Mouse (Mus musculus) megakaryocyte-erythroid progenitor cell, adult 5-6 weeks (primary cell): Measurements from ENCODE around the gene 1700061G19Rik. TPM values are rescaled to one million over a fixed set of nuclear protein-coding genes. Genes with fewer than 3 reads are reported as not detected.

Experiments
- ATAC-seq: replicated peaks from 2 replicates; pipeline ENCODE4 v1.8.0; 2016; ENCODE audit warnings: mild to moderate bottlenecking, inconsistent platforms; ENCODE audit not compliant: severe bottlenecking, poor library complexity, low FRiP score, low TSS enrichment
- total RNA-seq, 2 experiments: library from RNA; stranded (forward) in 1 of 2; stranded (reverse) in 1 of 2; fragments of 200-1000, 215-1000 nt in 1 of 2; fragments of >200 nt in 1 of 2; fragmentation: Nextera tagmentation in 1 of 2; gene quantifications; 2 replicates each; pipeline ENCODE4 v1.2.3; 2014 to 2017

Gene 1700061G19Rik
- total RNA-seq (2014; fragmentation: Nextera tagmentation) (not detected in 2 replicates), total RNA-seq (2017) (not detected in 2 replicates)

GRCm38 (mm10) chr17:56874936-56875651, at the start of gene 1700061G19Rik:
Gene 1700061G19Rik (plus strand): TSS chr17:56875477.
- no peak for ATAC-seq

DNA sequence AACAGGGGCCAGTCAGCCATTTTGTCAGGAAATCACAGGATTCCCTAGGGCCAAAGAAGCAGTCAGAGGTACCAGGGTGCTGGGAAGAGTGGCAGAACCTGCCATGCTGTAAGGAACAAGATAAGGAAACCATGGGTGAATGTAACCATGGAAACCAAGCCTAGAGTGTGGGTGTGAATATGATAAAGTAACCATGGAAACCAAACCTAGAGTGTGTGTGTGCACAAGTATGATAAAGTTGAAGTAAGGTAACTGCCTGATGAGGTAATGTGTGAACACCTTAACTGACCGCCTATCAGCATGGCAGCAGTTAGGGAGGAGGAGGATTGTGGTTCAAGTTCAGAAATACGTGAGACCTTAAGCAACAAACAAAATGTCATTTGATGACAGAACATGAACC, 48.6 kb upstream of the 1700061G19Rik start:
- ATAC-seq = peak; percentile 77

GRCm38 (mm10) chr17:56829171-56829570, 46.1 kb upstream of the 1700061G19Rik start:
- no peak for ATAC-seq

GRCm38 (mm10) chr17:56829795-56830194, 45.5 kb upstream of the 1700061G19Rik start:
- no peak for ATAC-seq

- no peak for ATAC-seq
Measured at GRCm38 (mm10) chr17:56830411-56831110, 44.7 kb upstream of the 1700061G19Rik start, which contains the start of gene Rfx2. Gene Rfx2 (minus strand): TSS chr17:56831013.

GRCm38 (mm10) chr17:56831111-56831816, 44.0 kb upstream of the 1700061G19Rik start:
- peak; percentile 88 for ATAC-seq

- no peak for ATAC-seq
Measured at GRCm38 (mm10) chr17:56832918-56833317, 42.4 kb upstream of the 1700061G19Rik start.

- no peak for ATAC-seq
Measured at GRCm38 (mm10) chr17:56833381-56833780, 41.9 kb upstream of the 1700061G19Rik start.

GRCm38 (mm10) chr17:56836336-56836735, 38.9 kb upstream of the 1700061G19Rik start:
- no peak for ATAC-seq

DNA sequence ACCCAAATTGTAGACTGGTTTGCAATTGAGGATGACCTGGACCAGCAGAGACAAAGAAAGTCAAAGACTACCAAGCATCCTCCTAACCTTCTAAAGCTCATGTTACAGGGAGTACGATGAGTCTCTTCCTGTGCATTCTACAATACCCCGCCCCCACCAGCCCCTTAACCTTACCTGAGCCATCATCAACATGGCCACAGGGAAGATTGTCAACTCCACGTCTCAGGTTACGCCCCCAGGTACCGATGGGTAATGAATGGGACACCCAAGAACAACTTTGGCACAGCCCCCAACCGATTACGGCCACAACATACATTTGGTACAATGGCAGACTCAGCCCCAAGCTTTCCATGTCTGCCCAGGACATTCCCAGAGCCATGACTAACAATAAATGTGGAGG, 34.8 kb upstream of the 1700061G19Rik start:
- no peak for ATAC-seq

DNA sequence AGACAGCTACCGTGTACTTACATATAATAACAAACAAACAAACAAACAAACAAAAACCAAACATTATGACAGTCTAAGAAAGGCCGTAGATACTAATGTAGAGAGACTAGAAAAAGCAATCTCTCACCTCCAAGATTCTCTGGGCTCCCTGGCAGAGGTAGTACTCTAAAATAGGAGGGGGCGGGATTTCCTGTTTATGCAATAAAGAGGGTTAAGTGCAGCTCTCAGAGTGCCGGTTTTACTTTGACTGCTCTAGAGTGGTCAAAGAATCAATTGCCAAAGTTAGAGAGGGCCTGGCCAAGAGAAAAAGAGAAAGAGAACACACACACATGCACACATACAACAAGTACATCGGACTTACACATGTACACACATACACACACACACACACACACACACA, 33.1 kb upstream of the 1700061G19Rik start:
- ATAC-seq = no peak

DNA sequence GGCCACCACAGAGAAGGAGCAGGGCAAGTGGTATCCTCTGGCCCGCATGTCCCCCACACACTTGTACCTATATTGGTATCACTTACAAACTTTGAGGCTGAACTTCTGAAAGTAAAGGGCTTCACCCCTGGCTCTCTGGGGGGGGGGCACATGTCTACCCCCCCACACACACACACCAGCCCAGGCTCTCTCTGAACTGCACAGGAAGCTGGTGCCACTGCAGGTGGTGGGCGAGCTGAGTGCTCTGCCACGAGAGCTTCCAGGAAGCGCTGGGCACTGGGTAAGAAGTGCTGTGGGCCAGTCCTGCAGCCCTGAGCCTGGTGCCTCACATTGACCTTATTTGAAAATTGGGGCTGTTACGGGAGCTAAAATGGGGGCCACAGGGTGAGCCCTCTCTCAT, 31.6 kb upstream of the 1700061G19Rik start:
- no peak for ATAC-seq

DNA sequence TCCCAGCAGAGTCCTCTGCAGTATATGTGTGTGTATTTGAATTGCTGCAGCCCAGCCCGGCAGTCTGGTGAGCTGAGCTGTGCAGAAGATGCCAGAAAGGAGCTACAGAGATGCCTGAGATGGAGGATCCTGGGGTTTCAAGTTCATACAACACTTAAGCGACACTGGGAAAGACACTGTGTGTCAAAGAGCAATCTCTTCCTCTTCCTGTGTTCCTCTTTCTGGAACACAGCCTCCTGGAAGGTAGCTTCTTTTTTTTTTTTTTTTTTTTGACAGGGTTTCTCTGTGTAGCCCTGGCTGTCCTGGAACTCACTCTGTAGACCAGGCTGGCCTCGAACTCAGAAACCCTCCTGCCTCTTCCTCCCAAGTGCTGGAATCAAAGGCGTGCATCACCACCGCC, 26.5 kb upstream of the 1700061G19Rik start:
- no peak for ATAC-seq

DNA sequence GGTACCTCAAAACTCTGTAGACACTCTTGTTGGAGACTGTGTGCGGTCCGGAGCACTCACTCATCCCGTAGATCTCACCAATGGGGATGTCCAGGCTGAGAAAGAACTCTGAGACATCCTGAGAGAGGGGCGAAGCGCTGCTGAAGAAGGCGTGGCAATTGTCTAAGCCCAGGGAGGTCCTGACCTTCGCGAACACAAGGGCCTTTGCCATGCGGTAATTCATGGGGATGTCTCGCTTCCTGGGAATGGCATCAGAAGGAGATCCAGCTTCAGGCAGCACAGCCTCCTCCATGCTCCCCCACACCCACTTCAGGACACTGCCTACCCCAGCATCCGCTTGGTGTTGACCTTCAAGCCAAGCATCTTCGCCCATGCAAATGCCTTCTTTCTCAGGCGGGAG, 25.6 kb upstream of the 1700061G19Rik start:
- no peak for ATAC-seq

DNA sequence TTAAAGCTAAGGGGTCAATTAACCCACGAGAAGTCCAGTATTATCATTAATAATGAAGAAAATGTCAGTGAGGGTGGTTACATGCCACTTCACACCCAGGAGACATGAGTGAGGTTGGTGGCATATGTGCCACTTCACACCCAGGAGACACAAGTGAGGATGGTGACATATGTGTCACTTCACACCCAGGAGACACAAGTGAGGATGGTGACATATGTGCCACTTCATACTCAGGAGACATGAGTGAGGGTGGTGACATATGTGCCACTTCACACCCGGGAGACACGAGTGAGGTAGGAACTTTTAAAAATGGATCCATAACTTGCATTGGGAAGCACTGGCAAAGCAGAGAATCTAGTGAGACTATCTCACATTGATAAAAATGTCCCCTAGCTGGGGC, 24.1 kb upstream of the 1700061G19Rik start:
- no peak for ATAC-seq

- ATAC-seq = no peak
Measured at GRCm38 (mm10) chr17:56855421-56855820, 19.9 kb upstream of the 1700061G19Rik start.

- ATAC-seq = peak; percentile 72; the same call in 1 of the 2 replicates
Measured at GRCm38 (mm10) chr17:56858216-56858615, 17.1 kb upstream of the 1700061G19Rik start.

DNA sequence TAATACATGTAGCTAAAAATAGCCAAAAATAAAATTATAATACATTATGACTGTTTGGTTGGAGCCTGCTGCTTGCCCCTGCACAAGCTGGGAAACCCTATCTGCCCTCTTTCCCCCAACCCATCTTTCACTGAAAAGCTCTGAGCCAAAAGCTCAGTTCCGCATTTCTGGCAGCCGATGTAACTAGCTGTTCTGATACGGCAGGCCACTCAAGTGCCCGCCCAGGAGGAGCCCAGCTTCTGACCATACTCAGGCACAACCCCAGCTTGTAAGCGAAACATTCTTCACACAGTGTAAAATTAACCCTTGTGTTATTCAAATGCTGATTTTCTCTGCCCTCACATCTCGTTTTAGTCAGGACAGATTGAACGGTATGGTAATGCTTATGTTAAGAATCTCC, 16.4 kb upstream of the 1700061G19Rik start:
- ATAC-seq = no peak

- peak; percentile 60 for ATAC-seq
Measured at GRCm38 (mm10) chr17:56861197-56861596, 14.1 kb upstream of the 1700061G19Rik start.

- ATAC-seq = no peak
Measured at GRCm38 (mm10) chr17:56866071-56866470, 9.2 kb upstream of the 1700061G19Rik start.
